Mouse (Mus musculus) lung, postnatal 0 days (tissue): ENCODE measurements around the gene Olfr520. TPM values are rescaled to one million over a fixed set of nuclear protein-coding genes. Genes with fewer than 3 reads are reported as not detected.
"Not testable (repeated sequence)": the region's sequence is repeated elsewhere in the genome, so short reads cannot be mapped to it uniquely, and the experiment has no call there.

Experiments
- ATAC-seq: fragments of 200-750 bp; cut with Nextera tagmentation; 2 replicates; pipeline ENCODE4 v1.8.0; 2017; ENCODE audit warnings: moderate library complexity
- DNase-seq: peaks from one replicate; pipeline ENCODE4 v3.0.0-alpha.2; 2016; ENCODE audit warnings: low spot score
- H3K27ac ChIP-seq: fragments of 300-500 bp; sonication (generic); 2 replicates; pipeline ENCODE4 v1.5.1; 2014; ENCODE audit warnings: antibody characterized with exemption, mild to moderate bottlenecking, low read length, mixed read lengths
- H3K27me3 ChIP-seq: fragments of 300-500 bp; sonication (generic); replicated peaks from 2 replicates; pipeline ENCODE4 v1.6.1; 2014; ENCODE audit warnings: low read length, mixed read lengths; ENCODE audit not compliant: insufficient read depth
- H3K36me3 ChIP-seq: fragments of 300-500 bp; sonication (generic); 2 replicates; pipeline ENCODE4 v1.6.1; 2014; ENCODE audit warnings: low read length, mixed read lengths; ENCODE audit not compliant: insufficient read depth
- H3K4me1 ChIP-seq: fragments of 300-500 bp; sonication (generic); 2 replicates; pipeline ENCODE4 v1.6.1; 2014; ENCODE audit warnings: antibody characterized with exemption, low read depth, low read length, mixed read lengths; ENCODE audit not compliant: insufficient read depth
- H3K4me2 ChIP-seq: fragments of 300-500 bp; sonication (generic); replicated peaks from 2 replicates; pipeline ENCODE4 v1.6.1; 2014; ENCODE audit warnings: low read depth, mild to moderate bottlenecking, low read length, moderate library complexity, mixed read lengths
- H3K4me3 ChIP-seq: fragments of 300-500 bp; sonication (generic); 2 replicates; pipeline ENCODE4 v1.5.1; 2014; ENCODE audit warnings: low read depth, low read length
- H3K9ac ChIP-seq: fragments of 300-500 bp; sonication (generic); replicated peaks from 2 replicates; pipeline ENCODE4 v1.6.1; 2014; ENCODE audit warnings: low read depth, mild to moderate bottlenecking
- H3K9me3 ChIP-seq: fragments of 300-500 bp; sonication (generic); 2 replicates; pipeline ENCODE4 v1.6.1; 2016; ENCODE audit warnings: low read length, mixed read lengths
- CTCF ChIP-seq: IDR thresholded peaks from 2 replicates; pipeline ENCODE4 v1.5.1; 2016; ENCODE audit warnings: antibody characterized with exemption, mild to moderate bottlenecking
- EP300 ChIP-seq: IDR thresholded peaks from 2 replicates; pipeline ENCODE4 v1.6.1; 2016; ENCODE audit warnings: antibody characterized with exemption, mild to moderate bottlenecking, control low read depth
- WGBS: fragments of 180-500 bp; shearing (Covaris S2); extraction: QIAGEN DNeasy Blood & Tissue Kit; methylation state at CpG from one replicate; pipeline ENCODE4 v1.1.7; 2014; 5-methylcytosine and 5-hydroxymethylcytosine counted together
- polyA plus RNA-seq: library from polyadenylated mRNA; unstranded; fragments of >200 nt; fragmentation: Nextera tagmentation; extraction: Ambion mirVana; gene quantifications from 2 replicates; pipeline ENCODE4 v1.2.1, GENCODE M21; 2015

The Olfr520 gene
- polyA plus RNA-seq, 1 experiment from 2014 or later: not detected

GRCm38 (mm10) chr7:99709992-99710391, 20.1 kb upstream of the Olfr520 start:
- Histone ChIP-seq H3K9ac (no peak overlapping the region), H3K36me3 (no peaks in the 10 kb centered on the region), H3K27ac (no peak overlapping the region), H3K4me2 (no peak overlapping the region), H3K4me1 (peaks cover 5% of the 10 kb centered on the region; the same call in 1 of the 2 replicates), H3K9me3 (no peaks in the 10 kb centered on the region), H3K4me3 (no peak overlapping the region), H3K27me3 (no peaks in the 10 kb centered on the region)
- no peak for DNase-seq
- no peak for ATAC-seq
- TF ChIP-seq CTCF (no peak), EP300 (no peak)
- 57% methylated on average over 7 of the region's 7 CpGs for WGBS

- TF ChIP-seq EP300 (no peak), CTCF (peak; percentile 87)
- Histone ChIP-seq H3K27me3 (no peaks in the 10 kb centered on the region), H3K4me3 (no peak overlapping the region), H3K4me1 (peaks cover 5% of the 10 kb centered on the region; the same call in 1 of the 2 replicates), H3K36me3 (no peaks in the 10 kb centered on the region), H3K9ac (no peak overlapping the region), H3K9me3 (no peaks in the 10 kb centered on the region), H3K4me2 (no peak overlapping the region), H3K27ac (no peak overlapping the region)
- ATAC-seq (no peak), DNase-seq (peak; percentile 49)
- 10% methylated on average over 1 of the region's 1 CpGs for WGBS
These were observed 19.6 kb upstream of the Olfr520 start for GRCm38 (mm10) chr7:99710476-99710875.

GRCm38 (mm10) chr7:99711166-99711565, 18.9 kb upstream of the Olfr520 start, which contains the start of gene Slco2b1:
Slco2b1 (minus strand) TSS chr7:99711340.
- Histone ChIP-seq H3K4me2 (no peak within 1 kb of the TSS), H3K4me3 (no peak within 1 kb of the TSS), H3K27me3 (no peaks in the 10 kb centered on the region), H3K36me3 (no peaks in the 10 kb centered on the region), H3K9me3 (no peaks in the 10 kb centered on the region), H3K27ac (no peak within 1 kb of the TSS), H3K9ac (no peak within 1 kb of the TSS), H3K4me1 (peaks cover 5% of the 10 kb centered on the region; the same call in 1 of the 2 replicates)
- no peak for DNase-seq
- TF ChIP-seq EP300 (no peak), CTCF (no peak)
- ATAC-seq: no peak
- WGBS: 53% methylated on average over 8 of the region's 8 CpGs

DNA sequence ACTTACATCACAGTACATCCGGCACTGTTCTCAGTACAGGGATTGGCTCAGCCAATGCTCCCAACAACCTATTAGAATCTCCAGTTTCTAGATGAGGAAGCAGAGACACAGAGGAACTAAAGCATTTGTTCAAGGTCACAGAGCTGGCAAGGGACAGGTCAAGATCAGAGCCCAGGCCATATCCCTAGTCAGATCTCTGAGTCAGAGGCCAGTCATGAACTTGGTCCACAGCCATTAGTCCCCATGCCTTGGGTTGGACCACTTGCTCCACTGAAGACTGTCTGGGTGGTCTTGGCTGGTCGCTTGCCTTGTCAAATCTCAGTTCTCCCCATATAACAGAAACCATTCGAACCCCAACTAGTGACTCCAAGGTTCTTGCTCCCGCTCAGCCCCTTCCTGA, 17.6 kb upstream of the Olfr520 start:
- DNase-seq (no peak), ATAC-seq (no peak)
- 77% methylated on average over 4 of the region's 4 CpGs for WGBS
- H3K27ac ChIP-seq: no peak overlapping the region
- no peak overlapping the region for H3K4me3 ChIP-seq
- peaks cover 3% of the 10 kb centered on the region; the same call in 1 of the 2 replicates for H3K4me1 ChIP-seq
- H3K9ac ChIP-seq: no peak overlapping the region
- H3K27me3 ChIP-seq: no peaks in the 10 kb centered on the region
- TF ChIP-seq EP300 (no peak), CTCF (no peak)
- H3K4me2 ChIP-seq: no peak overlapping the region
- no peaks in the 10 kb centered on the region for H3K9me3 ChIP-seq
- H3K36me3 ChIP-seq: no peaks in the 10 kb centered on the region

DNA sequence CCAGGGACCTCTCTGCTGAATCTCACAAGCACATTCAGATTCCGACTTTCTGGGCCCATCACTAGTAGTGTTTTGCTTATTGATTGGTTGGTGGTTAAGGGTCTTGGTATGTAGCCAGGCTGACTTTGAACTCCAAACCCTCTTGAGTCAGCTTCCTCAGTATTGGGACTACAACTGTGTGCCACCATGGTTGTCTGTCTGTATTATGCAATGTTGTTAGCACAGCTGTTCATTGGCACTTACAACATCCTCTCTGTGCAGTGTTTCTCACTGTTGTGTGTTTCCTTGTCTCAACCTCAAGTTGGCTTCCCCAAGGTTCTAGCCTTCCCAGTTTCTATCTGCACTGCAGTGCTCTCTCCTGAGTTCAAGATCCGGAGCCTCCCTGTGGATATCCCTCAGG, 13.5 kb upstream of the Olfr520 start:
- 84% methylated on average over 2 of the region's 2 CpGs for WGBS
- no peak for ATAC-seq

DNA sequence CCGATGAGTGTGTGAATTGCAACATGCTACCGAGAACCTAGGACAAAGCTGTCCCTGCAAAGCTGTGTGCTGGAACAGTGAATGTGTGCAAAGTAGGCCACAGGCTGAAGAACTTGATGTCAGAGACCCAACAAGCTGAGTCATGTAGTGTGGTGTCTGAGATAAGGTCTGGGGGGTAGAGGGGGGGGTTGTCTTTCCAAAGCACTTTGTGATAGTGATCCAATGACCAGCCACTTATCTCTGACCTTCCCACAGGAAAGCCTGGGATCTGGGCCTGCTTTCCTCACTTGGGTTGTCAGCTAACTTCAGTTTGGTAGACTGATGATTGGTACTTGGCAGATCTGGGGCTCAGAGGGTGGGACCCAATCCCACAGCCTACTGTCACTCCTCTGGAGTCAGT, 4.5 kb downstream of the Olfr520 start:
- Histone ChIP-seq H3K36me3 (no peaks in the 10 kb centered on the region), H3K9ac (no peak overlapping the region), H3K4me3 (no peak overlapping the region), H3K27me3 (no peaks in the 10 kb centered on the region), H3K4me2 (no peak overlapping the region), H3K27ac (no peak overlapping the region), H3K4me1 (no peaks in the 10 kb centered on the region), H3K9me3 (no peaks in the 10 kb centered on the region)
- TF ChIP-seq CTCF: no peak
- TF ChIP-seq EP300: no peak
- DNase-seq (no peak), ATAC-seq (no peak)
- 85% methylated on average over 2 of the region's 2 CpGs for WGBS

More for the DNA sequence above, 13.5 kb upstream of the Olfr520 start:
- no peak overlapping the region for H3K4me3 ChIP-seq
- H3K4me2 ChIP-seq: no peak overlapping the region
- no peak overlapping the region for H3K9ac ChIP-seq
- H3K27ac ChIP-seq: no peak overlapping the region
- no peaks in the 10 kb centered on the region for H3K4me1 ChIP-seq
- no peaks in the 10 kb centered on the region for H3K9me3 ChIP-seq
- no peaks in the 10 kb centered on the region for H3K27me3 ChIP-seq
- H3K36me3 ChIP-seq: no peaks in the 10 kb centered on the region
- no peak for DNase-seq
- TF ChIP-seq CTCF: no peak

- not testable (repeated sequence) for H3K27ac ChIP-seq, H3K27me3 ChIP-seq, H3K4me3 ChIP-seq, H3K4me1 ChIP-seq, DNase-seq, ATAC-seq, H3K36me3 ChIP-seq, H3K9ac ChIP-seq, H3K4me2 ChIP-seq, H3K9me3 ChIP-seq
- 85% methylated on average over 9 of the region's 9 CpGs for WGBS
These were observed 5.4 kb downstream of the Olfr520 start for GRCm38 (mm10) chr7:99735491-99735890.
